Mouse (Mus musculus) spleen, postnatal 14 days (tissue): ENCODE data around the gene Slc17a8.
"Not testable (repeated sequence)": the region's sequence is repeated elsewhere in the genome, so short reads cannot be mapped to it uniquely, and the experiment has no call there.

Experiments used
- DNase-seq, 2 experiments: peaks; one replicate each; pipeline ENCODE4 v3.0.0; 2021 to 2022; ENCODE audit warnings: low spot score in 2 of 2

The Slc17a8 gene

DNA sequence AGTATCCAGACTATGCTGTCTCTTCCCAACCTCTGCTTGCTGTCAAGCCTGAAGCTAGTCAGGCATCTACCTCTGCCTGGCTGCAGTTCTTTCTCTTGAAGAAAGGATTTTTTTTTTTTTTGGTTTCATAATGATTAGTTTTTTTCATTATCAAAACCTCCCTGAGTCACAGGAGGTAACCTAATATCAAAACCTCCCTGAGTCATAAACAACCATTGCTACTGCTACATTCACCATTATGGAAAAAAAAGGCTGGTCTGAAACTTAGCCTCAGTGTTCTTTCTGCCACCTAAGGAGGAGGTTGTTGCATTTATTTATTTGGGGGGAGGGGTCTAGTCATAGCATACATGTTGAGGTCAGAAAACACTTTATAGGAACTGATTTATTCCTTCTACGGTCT lies 31.2 kb downstream of the Slc17a8 start:
- DNase-seq: no peak

DNA sequence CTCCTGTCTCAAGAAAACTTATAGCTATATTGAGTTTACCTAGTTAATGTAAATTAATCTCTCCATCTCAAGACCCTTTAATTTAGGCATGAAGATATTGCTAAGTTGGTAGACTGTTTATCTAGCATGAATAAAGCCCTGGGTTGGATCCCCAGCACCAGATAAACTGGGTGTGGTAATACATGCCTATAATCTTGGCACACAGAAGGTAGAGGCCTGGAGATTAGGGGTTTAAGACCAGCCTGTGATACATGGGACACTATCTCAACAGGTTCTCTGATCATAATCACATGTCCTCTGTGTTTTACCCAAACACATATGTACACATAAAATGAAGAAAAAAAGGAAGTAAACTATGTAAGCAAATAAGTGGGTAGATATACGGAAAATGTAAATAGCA lies 32.3 kb downstream of the Slc17a8 start:
- DNase-seq: no peak

DNA sequence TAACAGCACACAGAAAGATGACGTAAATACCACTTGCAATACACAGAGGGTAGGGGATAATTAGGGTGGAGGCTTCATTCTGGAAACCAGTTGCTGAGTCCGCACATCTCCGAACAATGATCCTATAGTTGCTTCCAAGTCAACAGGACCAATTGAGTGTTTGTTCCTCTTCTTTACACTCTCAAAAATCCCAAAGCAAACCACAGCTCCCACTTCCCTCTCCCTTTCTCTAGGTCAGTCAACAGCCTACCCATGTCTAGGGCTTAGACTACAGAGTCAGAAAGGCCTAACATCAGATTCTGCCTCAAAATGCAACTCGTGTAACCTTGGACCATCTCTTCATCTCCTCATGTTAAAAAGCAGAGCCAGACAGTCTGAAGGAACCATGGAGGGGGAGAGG lies 36.3 kb downstream of the Slc17a8 start:
- no peak for DNase-seq

DNA sequence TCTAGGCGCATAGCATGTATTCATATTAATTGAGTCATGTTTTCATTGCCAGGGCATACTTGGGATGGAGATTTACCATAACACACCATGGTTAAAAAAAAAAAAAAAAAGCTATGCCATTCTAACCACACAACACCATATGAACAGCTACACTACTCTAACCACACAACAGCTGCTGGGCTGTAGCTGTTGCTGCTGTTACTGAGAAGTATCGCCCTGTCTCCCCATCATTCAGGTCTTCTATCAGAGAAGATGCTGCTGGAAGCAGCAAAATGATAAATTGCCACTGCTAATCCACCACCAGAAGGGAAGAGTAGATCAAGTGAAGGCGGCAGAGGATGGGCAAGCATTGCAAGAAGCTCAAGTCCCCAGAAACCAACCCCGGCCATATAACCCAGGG lies 42.3 kb downstream of the Slc17a8 start:
- no peak for DNase-seq

DNA sequence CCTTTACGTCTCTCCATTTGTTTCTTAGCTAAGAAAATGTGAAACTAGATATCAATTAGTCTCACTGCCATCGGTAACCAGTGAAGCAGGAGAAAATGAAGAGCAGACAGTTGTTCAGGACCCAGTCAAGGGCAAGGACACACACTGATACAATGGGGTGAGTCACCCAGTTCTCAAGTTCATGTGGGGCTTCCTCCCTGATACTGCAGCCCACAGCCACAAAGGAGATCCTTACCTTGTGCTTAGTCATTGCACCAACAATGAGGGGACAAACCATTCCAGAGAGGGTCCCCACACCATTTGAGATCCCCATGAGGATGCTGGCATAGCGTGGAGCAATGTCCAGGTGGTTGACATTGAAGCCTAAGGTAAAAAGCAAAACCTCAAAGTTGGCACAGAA lies 43.4 kb downstream of the Slc17a8 start:
- no peak for DNase-seq

DNA sequence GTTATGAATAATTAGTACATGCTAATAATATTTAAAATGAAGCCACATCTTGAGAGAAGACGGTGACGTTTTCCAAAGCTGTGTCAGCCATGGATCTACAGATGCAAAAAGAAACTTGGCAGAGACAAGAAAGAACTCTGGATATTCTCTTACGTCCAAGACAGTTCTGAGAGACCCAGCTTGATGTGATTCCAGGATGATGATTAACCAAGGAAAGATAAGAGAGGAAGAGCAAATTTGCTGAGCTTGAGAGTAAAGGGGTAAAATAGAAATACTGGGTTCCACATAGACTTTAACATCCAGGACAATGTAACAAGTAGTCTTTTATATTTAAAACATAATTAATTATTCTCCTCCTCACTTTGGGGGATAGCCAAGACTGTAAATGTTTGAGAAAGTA lies 47.6 kb downstream of the Slc17a8 start:
- DNase-seq: no peak

DNA sequence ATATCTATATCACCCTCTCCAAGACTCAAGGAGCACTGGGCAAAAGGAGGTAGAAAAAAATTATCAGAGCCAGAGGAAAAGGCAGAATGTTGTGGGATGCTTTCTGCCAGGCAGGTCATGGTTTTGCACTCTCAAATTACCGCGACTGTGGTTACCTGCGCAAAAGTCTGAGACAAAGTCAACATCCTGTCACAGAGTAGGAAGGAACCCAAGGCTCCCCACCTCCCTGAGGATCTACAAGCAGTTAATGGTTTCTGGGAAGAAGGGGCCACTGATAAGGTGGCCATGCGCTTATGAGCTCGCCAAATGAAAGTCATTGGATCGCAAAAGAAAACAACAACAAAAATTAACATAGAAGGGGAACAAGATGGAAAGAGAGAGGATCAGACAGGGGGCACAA lies 48.1 kb downstream of the Slc17a8 start:
- DNase-seq: no peak

DNA sequence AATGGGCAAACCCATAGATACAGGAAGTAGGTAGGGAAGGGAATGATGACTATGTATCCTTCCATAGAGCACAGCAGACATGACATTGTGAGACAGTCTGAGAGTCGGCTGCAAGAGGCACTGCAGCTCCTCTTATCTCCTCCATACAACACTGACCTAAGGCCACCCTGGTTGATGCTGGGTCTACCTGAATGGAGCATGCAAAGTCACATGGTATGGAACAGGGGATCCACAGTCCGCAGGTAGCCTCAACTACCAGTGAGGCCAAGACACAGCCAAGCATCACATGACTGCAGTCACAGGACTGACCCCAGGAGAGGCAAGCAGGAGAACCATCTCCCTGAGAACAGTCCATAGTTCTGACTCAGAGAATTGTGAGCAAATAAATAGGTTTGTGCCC lies 53.7 kb downstream of the Slc17a8 start:
- no peak for DNase-seq

DNA sequence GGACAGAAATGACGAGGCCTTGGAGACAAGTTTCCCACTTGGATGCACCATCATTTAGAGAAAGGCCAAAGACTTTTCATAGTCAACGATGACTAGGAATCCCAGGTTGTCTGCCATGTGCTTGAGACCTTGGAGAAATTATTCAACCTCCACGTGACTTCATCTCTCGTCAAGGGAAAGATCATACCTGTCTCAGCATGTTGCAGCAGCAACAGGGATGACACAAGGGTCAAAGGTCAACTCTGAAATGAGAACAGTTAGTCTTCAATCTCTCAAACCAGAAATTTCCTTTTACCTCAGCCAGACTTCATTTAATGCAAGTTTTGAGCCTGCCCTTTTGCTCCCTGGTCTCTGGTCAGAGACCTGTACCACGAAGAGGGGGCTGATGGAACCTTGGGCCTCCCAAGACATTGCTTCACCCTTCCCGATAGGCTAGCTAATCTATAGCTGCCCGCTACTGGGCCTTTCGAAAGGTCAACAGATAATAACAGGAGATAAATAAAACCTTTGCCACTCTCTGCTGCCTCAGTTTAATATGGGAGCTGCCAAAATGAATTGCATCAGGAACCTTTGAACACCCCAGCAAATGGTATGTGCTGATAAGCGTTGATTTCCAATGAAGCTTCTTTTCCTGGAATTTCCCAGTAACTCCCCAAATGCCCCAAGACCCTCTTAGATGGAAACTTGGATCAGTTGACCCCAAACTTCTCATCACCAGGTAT lies 55.6 kb downstream of the Slc17a8 start:
- no peak for DNase-seq

DNA sequence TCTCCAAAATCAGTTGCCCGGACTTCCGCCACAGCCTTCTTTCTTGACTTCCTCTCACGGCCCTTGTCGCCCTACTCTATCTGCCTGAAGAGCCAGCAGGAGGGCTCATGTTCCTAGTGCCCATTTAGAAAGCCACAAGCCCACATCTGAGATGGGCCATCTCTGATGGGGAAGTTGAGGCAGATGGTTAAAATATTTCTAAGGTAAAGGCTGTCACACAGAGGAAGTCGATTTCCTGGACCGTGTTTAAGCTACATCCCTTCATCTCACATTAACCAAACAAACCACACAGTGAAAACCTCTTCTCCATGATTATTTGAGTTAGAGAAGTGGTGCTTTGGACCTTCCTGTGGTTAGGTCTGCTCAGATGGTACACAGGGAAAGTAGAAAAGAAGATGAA lies 58.9 kb downstream of the Slc17a8 start:
- DNase-seq: no peak

DNA sequence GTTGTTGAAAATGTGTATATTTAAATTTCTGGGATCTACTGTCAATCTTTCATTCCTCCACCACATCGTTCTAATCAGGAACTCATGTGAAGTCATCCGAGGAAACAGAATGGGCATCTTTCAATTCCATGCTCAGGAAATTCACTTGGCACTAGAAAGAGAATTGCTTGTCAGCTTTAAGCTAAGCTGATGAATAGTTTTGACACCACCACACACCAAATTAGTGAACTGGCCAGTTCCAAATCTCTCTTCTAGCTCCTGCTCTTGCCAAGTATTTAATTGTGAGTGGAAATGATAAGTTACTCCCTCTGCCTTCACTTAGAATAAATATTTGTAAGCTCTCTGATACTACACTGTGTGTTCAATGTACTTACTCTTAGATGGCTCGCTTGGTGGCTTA lies 61.7 kb downstream of the Slc17a8 start:
- DNase-seq: no peak

DNA sequence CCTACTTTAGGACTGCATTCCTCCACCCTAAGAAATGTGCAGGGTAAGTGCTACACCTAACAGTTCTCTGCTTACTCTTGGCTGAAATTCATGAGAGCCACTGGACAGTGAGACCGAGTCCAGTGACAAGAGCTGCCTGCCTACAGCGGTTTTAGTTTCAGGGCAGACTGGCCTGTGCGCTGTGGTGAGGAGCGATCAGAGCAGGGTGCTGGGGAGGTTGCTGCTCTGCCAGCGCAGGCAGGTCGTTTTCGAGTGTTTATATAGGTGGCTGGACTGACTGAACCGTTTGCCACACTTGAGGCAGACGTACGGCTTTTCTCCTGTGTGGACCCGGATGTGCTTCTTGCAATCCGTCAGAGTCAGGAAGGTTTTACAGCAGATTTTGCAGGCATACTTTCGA lies 66.2 kb downstream of the Slc17a8 start:
- DNase-seq: not testable (repeated sequence)

DNA sequence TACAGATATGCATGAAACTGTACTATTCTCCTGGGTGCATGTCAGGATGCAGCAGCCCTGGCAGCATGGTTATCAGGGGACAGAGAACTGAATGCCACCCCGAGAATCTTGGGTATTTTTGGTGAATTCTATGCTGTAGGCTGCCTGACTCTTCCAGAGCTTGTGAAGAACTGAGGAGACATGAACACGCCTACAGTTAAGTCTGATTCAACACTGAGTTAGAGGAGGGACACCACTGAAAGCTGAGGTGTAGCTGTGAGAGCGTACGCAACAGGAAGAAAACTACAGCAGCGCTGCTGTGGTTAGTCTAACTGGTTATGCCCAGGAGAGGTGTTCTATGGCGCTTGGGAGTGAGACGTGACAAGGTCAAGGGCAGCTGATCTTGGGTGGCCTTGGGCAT lies 67.2 kb downstream of the Slc17a8 start:
- not testable (repeated sequence) for DNase-seq

DNA sequence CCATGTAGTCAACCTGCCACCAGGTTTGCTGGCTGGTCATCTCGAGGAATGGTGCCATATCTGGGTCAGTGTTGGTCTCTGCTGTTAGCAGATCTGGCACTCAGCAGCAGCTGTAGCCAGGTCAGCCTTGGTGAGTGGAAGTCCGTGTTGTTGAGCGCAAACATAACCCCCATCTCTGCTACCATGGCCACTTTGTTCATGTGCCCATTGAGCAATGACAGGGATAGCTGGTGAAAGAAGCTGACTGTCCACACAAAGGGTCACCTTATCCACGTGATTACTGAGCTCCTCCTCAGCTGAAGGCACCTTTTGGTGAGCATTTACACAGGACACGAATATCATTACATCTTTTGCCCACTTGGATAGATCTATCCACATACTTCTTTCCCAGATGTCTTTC lies 68.0 kb downstream of the Slc17a8 start:
- DNase-seq: no peak

DNA sequence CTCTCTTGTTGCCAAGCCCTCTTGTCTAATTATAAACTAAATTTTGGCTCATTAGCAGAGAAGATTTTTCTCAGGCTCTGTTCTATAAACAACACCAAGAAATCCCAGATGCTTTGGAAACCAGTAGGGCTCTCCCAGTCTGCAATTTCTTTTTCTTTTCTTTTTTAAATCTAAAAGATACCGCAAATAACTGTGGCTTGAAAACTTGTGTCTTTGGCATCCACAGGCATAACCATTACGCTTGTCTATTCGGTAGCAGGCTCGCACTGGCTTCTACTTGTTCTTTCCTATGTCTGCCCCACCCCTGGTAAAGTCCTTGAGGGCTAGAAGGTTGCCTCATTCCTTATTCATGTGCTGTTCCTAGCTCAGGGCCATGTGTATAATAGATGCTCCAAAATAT lies 69.4 kb downstream of the Slc17a8 start:
- no peak for DNase-seq

DNA sequence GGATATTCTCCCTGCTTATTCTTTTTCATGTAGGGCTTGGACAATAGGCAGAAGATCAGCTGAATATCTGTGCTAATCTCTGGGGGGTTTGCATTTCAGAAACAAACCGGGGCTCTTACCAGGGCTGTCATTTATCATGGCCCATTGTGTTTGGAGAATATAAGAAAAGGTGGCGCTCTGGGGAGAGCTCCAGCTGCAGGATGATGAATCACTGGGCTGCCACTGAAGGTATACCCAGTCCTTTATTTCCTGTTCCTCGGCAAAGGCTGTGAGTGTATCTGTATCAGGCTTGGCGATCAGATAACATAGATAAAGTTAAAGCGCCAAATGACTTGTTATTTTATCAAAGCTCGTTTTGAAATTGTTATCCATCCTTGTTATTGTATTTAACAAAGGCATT lies 73.0 kb downstream of the Slc17a8 start:
- no peak for DNase-seq

DNA sequence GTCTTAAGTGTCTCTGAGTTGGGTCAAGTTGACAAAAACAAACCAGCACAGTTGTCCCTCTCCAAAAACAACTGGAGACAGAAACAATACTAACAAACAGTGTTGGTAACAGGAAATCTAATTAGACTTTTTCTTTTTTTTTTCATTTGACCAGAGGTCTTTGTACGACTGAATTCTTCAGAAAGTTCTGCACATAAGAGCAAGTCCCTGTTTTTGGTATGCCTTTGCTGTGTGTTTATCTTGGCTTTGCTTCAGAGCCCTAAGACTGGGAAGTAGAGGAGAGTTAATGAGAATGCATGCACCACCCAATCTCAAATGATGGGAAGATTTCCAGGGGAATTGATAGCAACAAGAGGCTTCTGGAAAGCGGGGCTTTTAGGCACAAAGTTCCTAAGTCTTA lies 74.1 kb downstream of the Slc17a8 start:
- DNase-seq: no peak

DNA sequence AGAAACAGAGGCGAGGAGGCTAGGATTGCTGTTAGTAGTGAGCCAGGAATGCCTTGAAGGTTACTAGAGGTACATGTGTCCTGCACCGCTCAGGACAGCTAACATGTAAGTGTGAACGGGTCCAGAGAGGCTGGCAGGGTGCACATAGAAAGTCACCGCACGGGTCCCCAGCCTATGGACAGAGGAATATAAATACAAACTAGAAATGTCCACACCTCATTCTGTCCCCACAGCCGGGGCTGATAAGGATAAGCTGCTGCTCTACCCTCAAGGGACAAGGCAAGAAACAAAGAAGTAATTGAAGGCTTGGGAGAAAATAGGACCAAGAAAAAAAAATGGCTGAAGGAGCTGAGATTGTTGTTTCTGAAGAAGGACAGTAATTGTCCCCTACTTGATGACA lies 77.2 kb downstream of the Slc17a8 start:
- DNase-seq: no peak

DNA sequence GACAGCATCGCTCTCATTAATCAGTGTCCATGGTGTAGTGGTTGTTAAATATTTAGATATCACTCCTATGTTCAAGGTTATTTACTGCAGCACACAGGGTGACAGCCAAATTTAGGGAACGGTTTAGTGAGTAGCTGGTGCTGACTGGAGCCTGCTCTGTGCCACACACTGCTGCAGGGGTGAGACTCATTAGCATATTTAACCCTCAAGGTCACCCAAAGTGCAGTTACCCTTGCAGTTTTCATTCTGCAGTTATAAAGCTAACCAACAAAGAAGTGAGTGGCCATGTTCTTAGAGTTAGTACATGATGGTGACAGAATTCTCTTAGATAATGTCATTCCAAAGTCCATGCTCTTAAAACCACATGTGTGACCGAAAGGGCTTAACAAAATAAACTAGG lies 78.7 kb downstream of the Slc17a8 start:
- no peak for DNase-seq

DNA sequence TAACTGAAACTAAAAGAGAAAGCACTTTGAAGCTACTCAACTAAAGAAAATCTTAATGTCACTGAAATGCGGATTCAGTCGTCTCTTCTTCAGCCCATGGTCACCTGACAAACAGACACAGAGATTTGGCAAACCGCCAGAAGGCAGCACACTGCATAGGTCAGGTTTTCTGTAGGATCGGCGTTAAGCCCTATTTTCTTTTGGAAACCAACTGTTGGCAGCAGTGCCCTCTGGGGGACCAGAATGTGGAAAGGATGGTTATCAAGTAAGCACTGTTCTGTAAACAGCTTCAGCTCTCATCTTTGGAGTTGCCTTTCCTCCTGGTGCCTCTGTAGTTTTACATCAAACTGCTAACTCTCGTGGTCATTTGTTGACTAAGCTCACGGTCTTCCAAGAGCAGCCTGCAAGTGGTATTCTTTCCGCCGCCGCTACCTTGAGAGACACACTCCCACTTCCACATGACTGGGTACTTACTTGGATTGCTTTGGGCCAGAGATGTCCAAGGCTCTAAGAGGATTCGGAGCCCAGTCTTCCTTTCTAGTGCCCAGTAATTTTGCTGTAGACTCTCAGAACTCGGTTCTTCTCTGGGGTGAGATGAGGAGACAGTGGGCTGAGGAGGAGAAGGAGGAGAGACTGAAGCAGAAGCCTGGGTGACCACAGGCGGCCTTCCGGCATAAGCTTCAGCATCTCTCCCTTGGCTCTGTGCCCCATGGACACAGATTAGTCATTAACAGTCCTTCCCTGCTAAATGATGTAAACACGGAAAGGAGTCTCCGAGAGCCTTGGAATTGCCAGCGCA lies 87.9 kb downstream of the Slc17a8 start, which contains the start of gene Nr1h4:
Nr1h4 (minus strand) TSS at position 657 of the 799 bp plus-strand sequence.
- no peak for DNase-seq

DNA sequence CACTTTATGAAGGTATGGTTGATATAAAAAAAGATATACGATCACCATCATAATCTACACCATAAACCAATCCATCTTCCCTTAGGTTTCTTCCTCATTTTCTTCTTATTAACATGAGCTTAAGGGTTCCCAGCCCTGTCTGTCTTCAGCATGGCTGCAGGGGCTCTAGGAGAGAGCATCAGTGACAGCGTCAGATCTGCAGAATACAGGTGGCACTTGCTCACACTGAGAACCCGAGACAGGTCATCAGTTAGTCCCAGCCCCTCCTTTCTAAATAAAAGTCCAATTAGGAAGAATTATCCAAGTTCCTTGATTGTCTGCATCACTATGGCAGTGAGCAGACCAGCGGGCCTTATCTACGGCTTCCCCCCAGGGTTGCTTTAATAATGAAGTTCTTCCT lies 88.6 kb downstream of the Slc17a8 start:
- DNase-seq: no peak

DNA sequence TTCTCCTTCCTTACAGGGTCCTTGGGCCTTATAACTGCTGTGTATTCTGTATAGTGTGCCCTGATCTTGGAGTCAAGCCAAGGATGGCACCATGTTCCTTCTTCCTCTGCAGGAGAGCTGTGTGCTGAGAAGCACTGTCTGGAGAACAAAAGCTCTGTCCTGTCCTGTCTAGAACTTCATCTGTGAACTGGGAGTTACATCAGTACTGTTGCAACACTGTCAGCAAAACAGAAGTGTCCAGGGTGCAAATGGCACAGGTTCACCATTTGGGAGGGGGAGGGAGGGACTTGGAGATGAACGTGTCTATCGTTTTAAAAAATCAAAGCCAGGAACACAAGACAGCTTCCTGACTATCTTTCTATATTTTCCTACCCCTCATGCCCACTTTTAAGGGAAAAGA lies 89.1 kb downstream of the Slc17a8 start:
- DNase-seq: no peak

DNA sequence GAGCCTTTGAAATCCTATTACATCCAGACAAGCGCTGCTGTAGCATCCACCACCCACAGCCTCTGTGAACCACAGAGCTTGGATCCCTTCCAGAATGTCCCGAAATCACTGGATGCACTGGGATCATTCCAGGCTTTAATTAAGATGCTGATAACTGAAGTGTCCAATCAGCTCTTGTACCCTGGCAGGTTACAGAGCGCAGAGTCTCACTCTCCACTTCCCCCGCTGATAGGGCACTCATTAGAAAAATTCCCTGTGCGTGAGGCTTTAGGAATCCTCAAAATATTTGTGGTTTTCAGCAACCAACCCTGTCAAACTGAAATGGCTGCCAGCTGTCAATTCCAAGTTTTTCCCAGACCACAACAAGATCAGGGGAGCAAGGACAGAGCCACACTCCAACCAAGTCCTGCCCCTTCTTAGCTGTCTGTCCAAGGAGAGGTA lies 89.8 kb downstream of the Slc17a8 start:
- no peak for DNase-seq
